Mouse (Mus musculus) adrenal gland, adult 2 months (tissue): ENCODE results near the gene Cdcp2. TPM values are rescaled to one million over a fixed set of nuclear protein-coding genes. Genes with fewer than 3 reads are reported as not detected.
"Not testable (repeated sequence)": the region's sequence is repeated elsewhere in the genome, so short reads cannot be mapped to it uniquely, and the experiment has no call there.

Experiments
- DNase-seq: peaks from one replicate; pipeline ENCODE4 v3.0.0; 2021
- polyA plus RNA-seq: library from polyadenylated mRNA; depleted of rRNA; stranded (reverse); fragments of >200 nt; gene quantifications from 2 replicates; pipeline ENCODE4 v1.2.3, GENCODE M21; 2012
- total RNA-seq, 2 experiments: library from RNA; stranded (reverse); gene quantifications; 2 replicates each; pipeline ENCODE4 v1.2.3; 2021

Cdcp2 gene
- total and polyA plus RNA-seq, 3 experiments: 0.08 TPM; not detected in 2

DNA sequence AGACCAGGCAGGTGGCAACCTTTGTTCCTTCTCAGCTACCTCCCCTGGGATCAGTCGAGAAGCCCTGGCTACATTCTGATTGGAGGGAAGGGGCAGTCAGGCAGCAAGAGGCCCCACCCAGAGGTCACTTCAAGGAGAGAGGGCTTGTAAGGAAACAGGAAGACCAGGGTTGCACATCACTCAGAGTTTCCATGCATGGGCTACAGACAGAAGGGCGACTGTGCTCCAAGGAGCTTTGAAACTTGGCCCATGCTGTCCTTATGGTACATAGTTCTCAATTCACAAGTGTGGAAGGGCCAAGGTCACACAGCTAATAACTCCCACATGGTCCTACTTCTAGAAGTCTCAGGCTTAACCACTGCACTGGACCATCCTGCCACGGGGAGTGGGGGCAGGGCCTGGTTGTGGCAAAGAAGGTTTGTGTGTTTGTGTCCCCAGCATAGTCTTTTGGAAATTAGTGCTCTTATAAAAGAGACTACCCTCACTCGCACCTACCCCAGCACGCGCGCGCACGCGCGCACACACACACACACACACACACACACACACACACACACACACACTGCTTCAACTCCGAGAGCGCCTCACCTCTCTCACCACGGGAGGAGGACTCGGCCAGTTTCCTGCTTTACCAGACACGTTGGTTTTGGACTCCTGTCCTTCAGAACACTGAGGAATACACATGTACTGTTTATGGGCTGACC lies 2.1 kb upstream of the Cdcp2 start:
- no peak for DNase-seq

DNA sequence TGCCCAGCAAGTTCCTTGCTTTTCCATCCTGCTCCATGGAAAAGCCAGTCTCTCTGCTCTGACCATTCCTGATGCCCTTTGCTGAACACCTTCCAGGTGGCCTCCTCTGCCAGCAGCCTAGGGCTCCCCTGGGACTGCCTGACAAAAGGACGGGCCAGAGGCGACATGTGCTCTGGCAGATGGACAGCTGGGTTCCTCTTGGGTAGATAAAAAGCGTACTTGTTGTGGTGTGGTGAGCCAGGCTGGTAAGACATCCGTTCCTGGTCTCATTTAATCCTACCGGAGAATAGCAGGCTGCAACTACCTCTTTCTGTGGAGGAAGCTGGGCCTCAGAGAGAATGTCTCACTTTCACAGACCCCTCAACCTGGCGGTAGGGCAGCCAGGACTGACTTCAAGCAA lies 648 bp upstream of the Cdcp2 start:
- no peak for DNase-seq

- peak; percentile 26 for DNase-seq
Measured at GRCm38 (mm10) chr4:107097871-107098270, 1.2 kb downstream of the Cdcp2 start.

DNA sequence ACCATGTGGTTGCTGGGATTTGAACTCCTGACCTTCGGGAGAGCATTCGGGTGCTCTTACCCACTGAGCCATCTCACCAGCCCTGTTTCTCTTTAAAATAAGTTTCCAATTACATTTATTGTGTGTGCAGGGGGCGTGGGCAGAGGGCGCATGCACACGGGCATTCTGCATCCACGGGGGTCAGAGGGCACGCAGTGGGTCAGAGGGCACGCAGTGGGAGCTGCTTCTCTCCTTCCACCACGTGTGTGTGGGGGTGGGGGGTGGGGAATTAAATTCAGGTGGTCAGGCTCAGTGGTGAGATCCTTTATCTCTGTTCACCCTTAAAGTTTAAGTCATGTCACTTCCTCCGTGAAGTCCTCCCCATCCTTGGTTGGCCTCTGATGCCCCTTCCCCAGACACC lies 1.7 kb downstream of the Cdcp2 start:
- no peak for DNase-seq

DNA sequence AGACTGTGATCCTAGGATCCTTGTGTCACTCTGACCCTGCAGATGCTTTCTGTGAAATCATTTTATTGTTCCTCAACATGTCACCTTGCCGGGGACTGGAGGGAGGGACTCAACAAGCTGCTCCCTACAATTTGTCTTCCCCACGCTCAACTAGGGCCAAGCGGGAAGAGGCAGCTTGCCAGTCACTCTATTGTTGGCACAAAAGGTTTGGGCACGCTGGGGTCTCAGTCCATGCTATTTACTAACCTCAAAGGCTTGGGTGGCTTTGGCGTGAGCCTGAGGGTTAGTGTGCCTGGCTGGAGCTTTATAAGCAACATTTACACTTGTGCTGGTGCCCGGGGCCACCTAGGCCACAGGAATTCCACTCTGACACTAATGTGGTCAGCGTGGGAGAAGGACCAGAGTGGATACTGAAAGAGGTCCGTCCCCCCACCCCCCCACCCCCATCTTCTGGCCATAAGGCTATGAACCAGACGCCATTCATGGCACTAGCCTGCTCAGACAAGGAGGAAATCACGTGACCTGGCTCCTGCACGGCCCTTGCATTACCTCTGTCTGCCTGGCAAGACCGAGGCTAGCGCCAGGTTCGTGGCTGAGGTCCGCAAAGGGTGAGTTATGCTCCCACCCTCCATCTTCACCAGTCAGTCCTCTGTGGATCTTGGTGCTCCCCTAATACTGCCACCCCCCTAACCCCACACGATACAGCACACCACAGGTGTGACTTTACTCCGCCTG lies 2.3 kb downstream of the Cdcp2 start:
- no peak for DNase-seq

DNA sequence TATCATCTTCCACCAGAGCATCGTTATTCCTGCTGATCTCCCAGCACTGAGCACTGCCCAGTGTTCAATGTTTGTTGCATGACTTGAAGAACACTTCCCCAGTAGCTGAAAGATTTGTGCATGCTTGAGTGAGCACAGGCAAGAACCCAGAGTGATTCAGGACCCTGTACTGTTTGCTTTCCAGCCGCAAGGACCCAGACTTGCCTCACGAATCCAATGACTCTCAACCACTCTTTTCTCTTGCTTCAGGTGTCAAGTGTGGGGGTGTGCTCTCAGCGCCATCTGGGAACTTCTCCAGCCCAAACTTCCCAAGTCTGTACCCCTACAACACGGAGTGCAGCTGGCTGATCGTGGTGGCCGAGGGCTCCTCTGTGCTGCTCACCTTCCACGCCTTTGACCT lies 5.5 kb downstream of the Cdcp2 start:
- no peak for DNase-seq

DNA sequence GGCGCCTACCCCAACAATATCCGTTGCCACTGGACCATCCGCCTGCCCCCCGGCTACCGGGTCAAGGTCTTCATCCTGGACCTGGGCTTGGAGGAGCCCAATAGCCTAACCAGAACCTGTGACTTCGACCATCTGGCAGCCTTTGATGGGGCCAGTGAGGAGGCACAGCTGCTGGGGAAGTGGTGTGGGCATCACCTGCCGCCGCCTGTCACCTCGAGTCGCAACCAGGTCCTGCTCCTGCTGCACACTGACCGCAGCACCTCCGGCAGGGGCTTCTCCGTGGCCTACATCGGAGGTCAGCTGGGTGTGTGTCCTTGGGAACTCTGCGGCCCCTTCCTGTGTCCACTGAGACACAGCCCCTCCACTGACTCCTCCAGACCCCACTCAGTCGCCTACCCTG lies 10.1 kb downstream of the Cdcp2 start:
- no peak for DNase-seq

DNA sequence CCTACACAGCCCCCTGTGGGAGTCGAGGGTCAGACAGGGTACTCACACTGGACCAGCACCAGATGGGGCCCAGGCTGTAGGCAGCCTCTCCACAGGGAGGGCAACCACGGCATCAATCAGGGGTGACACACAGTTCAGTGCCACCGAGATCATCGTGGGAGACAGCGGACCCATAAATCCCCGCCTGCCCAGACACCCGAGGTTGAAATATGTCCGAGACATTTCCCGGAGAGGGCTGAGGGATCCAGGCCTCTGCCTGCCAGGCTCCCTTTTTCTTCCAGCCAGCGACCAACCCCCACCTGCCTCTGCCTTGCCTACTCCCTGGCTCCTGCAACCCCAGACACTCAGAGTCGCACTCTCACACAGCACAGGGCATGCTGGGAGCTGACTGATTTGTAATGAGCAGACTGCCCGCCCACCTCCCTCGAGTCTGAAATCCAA lies 11.6 kb downstream of the Cdcp2 start:
- DNase-seq: peak; percentile 50

- DNase-seq: not testable (repeated sequence)
Measured at GRCm38 (mm10) chr4:107109181-107109580, 12.5 kb downstream of the Cdcp2 start.

DNA sequence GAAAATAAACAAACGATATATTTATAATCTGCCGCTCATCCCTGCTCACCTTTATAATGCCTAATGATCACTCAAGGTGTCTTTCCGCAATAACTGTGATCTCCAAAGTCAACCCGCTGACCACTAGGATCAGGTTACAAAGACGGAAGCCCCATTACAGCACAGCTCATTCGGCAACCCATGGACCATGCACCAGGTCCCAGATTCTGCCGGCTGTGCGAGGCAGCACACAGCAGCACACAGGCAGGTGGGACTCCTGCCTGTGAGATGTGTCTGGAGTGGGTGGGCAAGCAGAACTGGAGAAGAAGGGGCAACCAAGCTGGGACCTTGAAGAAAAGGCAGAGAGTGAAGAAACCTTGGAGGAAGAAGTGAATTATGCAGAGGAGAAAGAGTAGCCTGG lies 17.6 kb downstream of the Cdcp2 start:
- no peak for DNase-seq

DNA sequence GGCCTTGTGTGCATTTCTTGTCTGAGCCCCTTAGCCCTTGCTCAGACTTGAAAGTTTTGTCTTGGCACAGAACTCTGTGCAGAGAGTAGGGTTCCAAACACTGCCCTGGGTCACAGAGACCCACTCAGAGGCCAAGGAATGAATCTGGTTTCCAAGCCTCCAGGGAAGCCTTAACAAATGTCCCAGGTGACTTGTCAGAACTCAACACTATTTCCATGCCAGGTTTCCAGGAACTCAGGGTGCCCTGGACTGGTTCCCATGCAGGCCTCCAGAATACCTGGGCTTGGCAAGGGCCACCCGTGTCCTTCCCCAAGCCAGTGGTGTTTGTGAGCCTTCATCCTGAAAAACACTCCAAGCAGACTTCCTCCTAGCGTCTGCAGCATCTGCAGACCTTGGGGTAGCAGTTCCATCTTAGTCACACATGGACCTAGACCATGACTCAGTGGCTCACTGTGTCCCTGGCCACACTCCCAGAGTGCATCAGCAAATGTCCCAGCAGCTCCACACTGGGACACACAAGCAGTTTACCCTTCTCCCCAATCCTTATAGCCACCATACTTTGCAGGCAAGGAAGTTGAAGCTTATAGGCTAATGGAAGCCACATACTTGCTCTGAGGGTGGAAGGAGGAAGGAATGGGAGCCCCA lies 21.2 kb downstream of the Cdcp2 start:
- DNase-seq: peak; percentile 80

DNA sequence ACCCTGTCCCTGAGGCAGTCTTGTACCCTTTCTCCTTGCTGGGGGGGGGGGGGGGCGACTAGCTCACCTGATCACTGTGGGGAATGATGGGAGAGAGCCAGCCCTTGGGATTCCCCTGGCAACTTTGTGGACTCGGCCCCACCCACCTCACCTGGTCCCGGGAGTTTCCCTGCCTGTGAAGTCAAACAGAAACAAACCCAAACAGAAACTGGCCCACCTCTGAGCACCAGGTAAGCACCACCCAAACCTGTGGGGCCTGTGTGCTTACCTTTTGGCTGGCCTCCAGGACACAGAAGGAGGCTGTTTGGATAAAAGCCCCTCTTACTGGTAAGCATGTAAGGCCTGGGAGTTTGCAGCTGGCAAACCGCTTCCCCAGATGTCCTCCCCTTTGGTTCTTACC lies 22.4 kb downstream of the Cdcp2 start:
- no peak for DNase-seq

DNA sequence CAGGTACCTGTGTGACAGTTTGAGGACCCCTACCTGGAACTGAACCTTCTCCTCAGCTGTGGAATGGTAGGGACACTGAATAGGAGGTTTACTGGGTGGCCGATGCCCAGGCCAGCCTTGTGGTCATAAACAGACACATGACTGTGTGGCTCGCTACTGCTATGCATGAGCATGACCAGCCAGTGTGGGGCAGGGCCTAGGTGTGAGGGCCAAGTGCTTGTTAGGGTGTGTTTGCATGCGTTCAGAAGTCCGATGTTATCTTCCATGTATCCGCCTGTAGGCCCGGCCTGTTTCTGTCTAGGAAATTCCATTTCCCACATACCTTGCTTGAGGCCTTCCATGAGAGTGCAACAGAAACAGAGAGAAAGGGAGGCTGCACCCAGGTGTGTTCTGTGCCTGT lies 24.0 kb downstream of the Cdcp2 start:
- DNase-seq: no peak

- DNase-seq: peak; percentile 27
Measured at GRCm38 (mm10) chr4:107121165-107121943, 24.7 kb downstream of the Cdcp2 start.

- no peak for DNase-seq
Measured at GRCm38 (mm10) chr4:107124376-107124775, 27.7 kb downstream of the Cdcp2 start.

DNA sequence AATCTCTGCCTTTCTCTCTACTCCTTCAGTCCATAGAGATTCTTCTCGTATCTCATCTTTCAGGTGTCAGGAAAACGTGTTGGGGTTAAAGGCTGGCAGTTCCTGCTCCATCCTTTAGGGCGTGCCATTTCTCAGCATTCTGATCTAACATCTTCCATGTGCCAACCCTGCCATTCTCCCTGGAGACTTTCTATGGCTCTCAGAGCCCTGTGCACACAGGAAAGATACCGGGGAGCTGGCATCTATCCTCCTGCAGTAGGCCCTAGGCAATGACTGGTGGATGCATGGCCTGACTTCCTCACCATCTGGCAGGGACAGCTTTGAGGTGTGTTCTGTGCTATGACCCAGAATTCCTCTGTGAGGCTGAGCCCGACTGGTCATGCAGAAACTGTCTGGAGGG lies 28.4 kb downstream of the Cdcp2 start:
- no peak for DNase-seq

- DNase-seq: no peak
Measured at GRCm38 (mm10) chr4:107126389-107126788, 29.7 kb downstream of the Cdcp2 start.

- no peak for DNase-seq
Measured at GRCm38 (mm10) chr4:107126891-107127524, 30.3 kb downstream of the Cdcp2 start.

- DNase-seq: no peak
Measured at GRCm38 (mm10) chr4:107127901-107128669, 31.4 kb downstream of the Cdcp2 start.

DNA sequence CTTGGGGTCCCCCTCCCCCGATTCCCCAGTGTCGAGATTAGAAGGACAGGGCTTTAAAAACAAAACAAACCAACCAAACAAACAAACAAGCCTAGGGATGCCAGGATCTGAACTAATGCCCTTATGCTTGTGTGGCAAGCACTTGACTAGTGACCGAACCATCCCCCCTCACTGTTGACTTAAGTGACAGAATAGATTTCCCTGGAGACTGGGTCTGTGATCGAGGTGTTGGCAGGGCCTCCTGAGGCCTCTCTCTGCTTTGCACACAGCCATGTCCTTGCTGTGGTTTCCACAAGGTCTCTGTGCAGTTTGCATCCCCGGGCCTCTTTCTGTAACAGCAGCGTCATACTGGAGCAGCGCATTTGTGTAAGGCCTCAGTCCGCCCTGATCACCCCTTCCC lies 32.7 kb downstream of the Cdcp2 start:
- peak; percentile 43 for DNase-seq

DNA sequence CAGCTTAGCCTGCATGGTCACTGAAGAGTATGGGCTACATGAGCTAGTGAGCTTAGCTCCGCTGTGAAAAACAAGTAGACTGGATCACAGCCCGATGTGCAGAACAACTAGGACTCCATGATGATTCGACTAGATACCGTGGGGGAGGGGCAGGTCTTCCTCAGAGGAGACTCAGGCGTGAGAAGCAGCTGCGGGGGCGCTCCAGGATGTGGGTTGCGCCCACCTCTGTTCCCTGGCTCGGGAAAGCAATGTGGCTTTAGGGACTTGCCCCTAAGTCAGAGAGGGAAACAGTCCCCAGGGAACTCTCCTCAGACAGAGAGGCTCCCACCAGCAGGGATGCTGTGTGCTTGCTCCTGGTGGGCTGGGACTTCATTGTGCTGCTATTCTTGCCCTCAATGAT lies 33.8 kb downstream of the Cdcp2 start:
- DNase-seq: no peak
